Mouse (Mus musculus) stomach, embryonic 15.5 days (tissue): ENCODE measurements around the gene Lancl2. TPM values are rescaled to one million over a fixed set of nuclear protein-coding genes. Genes with fewer than 3 reads are reported as not detected.

ENCODE experiments used
- ATAC-seq: fragments of 200-750 bp; cut with Nextera tagmentation; 2 replicates; pipeline ENCODE4 v1.8.0; 2017; ENCODE audit warnings: low read depth, moderate number of reproducible peaks, moderate TSS enrichment; ENCODE audit not compliant: insufficient read depth, low FRiP score
- H3K27ac ChIP-seq: fragments of 300-500 bp; sonication (generic); 2 replicates; pipeline ENCODE4 v1.5.1; 2015; ENCODE audit warnings: mild to moderate bottlenecking, inconsistent platforms
- H3K27me3 ChIP-seq: fragments of 300-500 bp; sonication (generic); replicated peaks from 2 replicates; pipeline ENCODE4 v1.6.1; 2015; ENCODE audit warnings: inconsistent platforms
- H3K36me3 ChIP-seq: fragments of 300-500 bp; sonication (generic); 2 replicates; pipeline ENCODE4 v1.6.1; 2015; ENCODE audit warnings: inconsistent platforms
- H3K4me1 ChIP-seq: fragments of 300-500 bp; sonication (generic); 2 replicates; pipeline ENCODE4 v1.6.1; 2015; ENCODE audit warnings: inconsistent platforms
- H3K4me2 ChIP-seq: fragments of 300-500 bp; sonication (generic); 2 replicates; pipeline ENCODE4 v1.6.1; 2015; ENCODE audit warnings: mild to moderate bottlenecking, inconsistent platforms
- H3K4me3 ChIP-seq: fragments of 300-500 bp; sonication (generic); replicated peaks from 2 replicates; pipeline ENCODE4 v1.5.1; 2015; ENCODE audit warnings: inconsistent platforms
- H3K9ac ChIP-seq: fragments of 300-500 bp; sonication (generic); 2 replicates; pipeline ENCODE4 v1.6.1; 2015; ENCODE audit warnings: inconsistent platforms
- H3K9me3 ChIP-seq: fragments of 300-500 bp; sonication (generic); 2 replicates; pipeline ENCODE4 v1.6.1; 2016; ENCODE audit warnings: inconsistent platforms
- WGBS: fragments of 180-500 bp; shearing (Covaris S2); methylation state at CpG from one replicate; pipeline ENCODE4 v1.1.7; 2015; 5-methylcytosine and 5-hydroxymethylcytosine counted together
- polyA plus RNA-seq: library from polyadenylated mRNA; unstranded; fragments of >200 nt; fragmentation: Nextera tagmentation; extraction: Ambion mirVana; gene quantifications from 2 replicates; pipeline ENCODE4 v1.2.1, GENCODE M21; 2015

The Lancl2 gene
- polyA plus RNA-seq, 1 experiment from 2014 or later, result 19.5 TPM

DNA sequence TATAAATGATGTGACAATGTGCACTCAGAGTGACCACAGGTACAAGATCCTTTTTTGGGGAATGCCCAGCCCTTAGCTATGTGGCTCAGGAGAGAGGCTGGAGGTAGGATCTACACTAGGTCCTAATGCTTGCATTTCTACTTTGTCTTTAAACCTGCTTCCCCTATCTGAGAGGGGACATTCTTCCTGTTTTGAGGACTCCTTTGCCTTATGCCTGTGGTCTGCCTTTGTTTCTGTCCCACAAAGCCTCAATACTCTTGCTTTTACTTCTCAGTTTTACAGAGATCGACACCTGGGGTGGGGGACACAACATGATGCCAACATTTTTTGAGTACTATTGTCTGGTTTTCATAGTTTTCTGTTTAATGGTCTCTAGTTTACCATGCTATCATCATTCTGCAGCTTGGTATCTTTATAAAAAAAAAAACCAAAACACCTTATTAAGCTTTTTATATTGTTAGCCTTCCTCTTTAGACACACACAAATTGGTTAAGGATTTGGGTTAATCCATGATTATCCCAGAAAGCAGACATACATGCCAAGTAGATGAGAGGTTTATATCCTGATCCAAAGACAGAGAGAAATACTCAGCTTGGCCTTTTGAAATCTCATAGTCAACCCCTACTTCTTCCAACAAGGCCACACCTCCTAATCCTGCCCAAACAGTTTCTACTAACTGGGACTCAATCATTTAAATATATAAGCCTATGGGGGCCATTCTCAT lies 68.3 kb downstream of the Lancl2 start:
- Histone ChIP-seq H3K27ac (no peak overlapping the region), H3K27me3 (no peaks in the 10 kb centered on the region), H3K4me1 (no peaks in the 10 kb centered on the region), H3K4me2 (no peak overlapping the region), H3K9ac (no peak overlapping the region), H3K4me3 (no peak overlapping the region), H3K9me3 (no peaks in the 10 kb centered on the region), H3K36me3 (0 out of 2 replicates have a peak, but pooled peaks cover 6% of the 10 kb centered on the region)
- WGBS, result 88% methylated on average over 1 of the region's 1 CpGs
- no peak for ATAC-seq

DNA sequence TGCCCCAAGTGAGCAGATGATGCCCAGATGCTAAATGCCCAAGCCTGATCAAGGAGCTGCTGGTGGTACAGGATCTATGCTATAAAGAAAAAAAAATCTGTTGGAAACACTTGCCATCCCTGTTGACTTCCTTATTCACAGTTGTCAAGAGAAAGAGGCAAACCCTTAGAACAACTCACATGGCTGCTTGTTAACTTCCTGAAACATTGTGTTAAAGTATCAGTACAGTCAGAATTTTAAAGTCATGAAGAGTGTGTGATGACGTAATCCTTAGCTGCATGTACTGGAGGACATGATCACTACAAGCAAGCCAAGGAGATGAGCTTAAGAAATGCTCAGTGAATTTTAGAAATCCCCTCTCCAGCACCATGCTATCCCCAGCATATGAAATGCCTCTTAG lies 71.5 kb downstream of the Lancl2 start:
- 90% methylated on average over 1 of the region's 1 CpGs for WGBS
- no peaks in the 10 kb centered on the region for H3K27me3 ChIP-seq
- ATAC-seq, result no peak

DNA sequence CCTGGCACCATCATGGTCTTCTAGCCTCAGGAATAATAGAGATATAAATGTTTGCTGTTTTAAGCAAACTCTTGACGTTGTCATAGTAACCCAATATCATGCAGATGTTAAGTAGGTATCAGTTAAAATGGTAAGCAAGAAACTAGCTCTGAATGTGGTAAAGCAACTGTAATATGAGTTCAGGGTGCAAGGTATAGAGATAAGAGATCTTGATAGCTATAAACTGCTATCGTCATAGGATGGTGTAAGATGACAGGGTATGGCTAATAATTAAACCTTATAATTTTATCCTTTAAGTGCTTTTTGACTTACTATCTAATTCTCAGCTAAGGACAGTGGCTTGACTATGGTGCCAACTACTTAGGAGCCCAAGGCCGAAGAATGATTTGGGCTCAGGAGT lies 78.0 kb downstream of the Lancl2 start:
- Histone ChIP-seq H3K4me1 (no peaks in the 10 kb centered on the region), H3K4me2 (no peak overlapping the region), H3K9me3 (no peaks in the 10 kb centered on the region), H3K27me3 (no peaks in the 10 kb centered on the region), H3K27ac (no peak overlapping the region), H3K9ac (no peak overlapping the region), H3K4me3 (no peak overlapping the region), H3K36me3 (no peaks in the 10 kb centered on the region)
- no peak for ATAC-seq
- WGBS, result 84% methylated on average over 3 of the region's 3 CpGs

More for the DNA sequence above, 71.5 kb downstream of the Lancl2 start:
- no peak overlapping the region for H3K4me3 ChIP-seq
- H3K9ac ChIP-seq, result no peak overlapping the region
- no peak overlapping the region for H3K27ac ChIP-seq
- no peaks in the 10 kb centered on the region for H3K4me1 ChIP-seq
- no peak overlapping the region for H3K4me2 ChIP-seq
- no peaks in the 10 kb centered on the region for H3K9me3 ChIP-seq
- H3K36me3 ChIP-seq, result 0 out of 2 replicates have a peak, but pooled peaks cover 6% of the 10 kb centered on the region

DNA sequence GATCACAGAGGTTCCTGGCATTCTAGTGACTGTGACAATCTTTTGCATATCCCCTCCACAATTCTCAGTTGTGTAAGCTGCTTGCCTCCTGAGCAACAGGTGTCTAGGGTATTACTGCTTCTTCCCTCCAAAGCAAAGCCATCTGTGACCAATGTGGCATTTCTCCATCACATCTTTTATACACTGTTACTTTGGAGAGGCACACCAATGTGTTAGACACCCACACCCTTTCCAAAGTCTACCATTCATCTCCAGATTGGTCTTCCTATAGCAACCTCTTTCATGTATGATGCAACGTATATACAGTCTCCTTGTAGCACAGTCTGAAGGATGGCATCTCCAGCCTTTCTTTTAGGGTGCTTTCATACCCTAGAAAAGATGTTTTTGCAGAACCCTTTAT lies 80.3 kb downstream of the Lancl2 start:
- H3K27me3 ChIP-seq, result no peaks in the 10 kb centered on the region
- no peak overlapping the region for H3K4me2 ChIP-seq
- no peaks in the 10 kb centered on the region for H3K9me3 ChIP-seq
- peaks cover 3% of the 10 kb centered on the region; the same call in 1 of the 2 replicates for H3K36me3 ChIP-seq
- no peaks in the 10 kb centered on the region for H3K4me1 ChIP-seq
- no peak overlapping the region for H3K9ac ChIP-seq
- ATAC-seq, result no peak
- H3K4me3 ChIP-seq, result no peak overlapping the region
- WGBS, result 91% methylated on average over 1 of the region's 1 CpGs
- no peak overlapping the region for H3K27ac ChIP-seq

DNA sequence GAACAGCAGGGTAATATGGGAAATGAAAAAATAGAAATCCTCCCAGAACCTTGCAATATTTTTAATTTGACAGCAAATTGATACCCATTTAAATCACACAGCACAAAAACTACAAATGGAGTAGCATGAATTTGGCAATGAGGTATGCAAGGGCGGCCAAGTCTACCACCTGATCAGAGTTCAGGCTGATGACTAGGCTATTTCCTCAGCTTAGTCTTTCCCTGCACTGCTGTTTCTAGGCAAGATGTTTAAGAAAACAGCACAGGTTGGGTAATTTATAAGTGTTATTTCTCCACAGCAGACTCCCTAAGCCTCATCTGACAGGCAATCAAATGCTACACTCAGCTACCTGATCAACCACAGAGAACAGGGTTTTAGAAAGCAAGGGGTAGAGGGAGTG lies 81.9 kb downstream of the Lancl2 start:
- Histone ChIP-seq H3K27ac (no peak overlapping the region), H3K4me1 (no peaks in the 10 kb centered on the region), H3K9ac (no peak overlapping the region), H3K9me3 (no peaks in the 10 kb centered on the region), H3K36me3 (peaks cover 4% of the 10 kb centered on the region; the same call in 1 of the 2 replicates), H3K4me2 (no peak overlapping the region), H3K27me3 (no peaks in the 10 kb centered on the region), H3K4me3 (no peak overlapping the region)
- no peak for ATAC-seq
- 92% methylated on average over 1 of the region's 1 CpGs for WGBS

DNA sequence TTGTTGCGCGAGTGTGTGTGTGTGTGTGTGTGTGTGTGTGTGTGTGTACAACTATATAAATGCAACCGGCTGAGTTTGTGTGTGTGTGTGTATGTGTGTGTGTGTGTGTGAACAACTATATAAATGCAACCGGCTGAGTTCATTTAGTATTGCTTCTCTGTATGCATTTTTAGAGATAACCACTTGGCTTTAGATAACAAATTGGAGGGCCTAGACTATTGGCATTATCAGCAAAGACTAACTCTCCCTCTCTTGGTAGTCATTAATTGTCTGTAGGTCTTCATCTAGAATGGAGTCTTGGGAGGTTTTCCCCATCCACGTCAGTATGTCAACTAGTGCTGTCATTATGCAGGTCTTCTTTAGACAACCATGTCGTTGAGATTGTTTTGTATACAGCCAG lies 85.0 kb downstream of the Lancl2 start:
- H3K4me1 ChIP-seq, result no peaks in the 10 kb centered on the region

More for the DNA sequence above, 85.0 kb downstream of the Lancl2 start:
- Histone ChIP-seq H3K27me3 (no peaks in the 10 kb centered on the region), H3K4me3 (no peak overlapping the region), H3K36me3 (peaks cover 4% of the 10 kb centered on the region; the same call in 1 of the 2 replicates), H3K9ac (no peak overlapping the region), H3K9me3 (no peaks in the 10 kb centered on the region), H3K27ac (no peak overlapping the region), H3K4me2 (no peak overlapping the region)
- no peak for ATAC-seq
- WGBS, result 88% methylated on average over 6 of the region's 6 CpGs

Other genes starting within 250 kb of the Lancl2 start
- 4.5 and 4.9 TPM in 2 replicates for gene Ppm1k, start 167.1 kb upstream of the Lancl2 start, polyA plus RNA-seq
- gene Herc6, start 121.5 kb upstream of the Lancl2 start, polyA plus RNA-seq, result 2.6 and 3.5 TPM in 2 replicates
- gene Pyurf, start 10.5 kb upstream of the Lancl2 start, polyA plus RNA-seq, result 18.1 and 18.2 TPM in 2 replicates
- 45.4 and 46.2 TPM in 2 replicates for gene Vopp1, start 122.6 kb downstream of the Lancl2 start, polyA plus RNA-seq
- gene Vmn1r21, start 147.8 kb downstream of the Lancl2 start, polyA plus RNA-seq, result not detected in 2 replicates
- gene Vmn1r22, start 205.5 kb downstream of the Lancl2 start, polyA plus RNA-seq, result not detected in 2 replicates
- gene Vmn1r23, start 224.3 kb downstream of the Lancl2 start, polyA plus RNA-seq, result not detected in 2 replicates